Mouse (Mus musculus) cerebellum, adult 2 months (tissue): ENCODE measurements around the gene Fabp6. TPM values are rescaled to one million over a fixed set of nuclear protein-coding genes. Genes with fewer than 3 reads are reported as not detected.

Source experiments
- DNase-seq, 2 experiments: peaks; one replicate each; pipeline ENCODE4 v3.0.0; 2021
- H3K27ac ChIP-seq: fragments of 200-500 bp; 2 replicates; pipeline ENCODE4 v1.5.1; 2012; ENCODE audit warnings: low read length, control low read depth, inconsistent platforms; ENCODE audit not compliant: insufficient read depth
- H3K27me3 ChIP-seq: fragments of 200-500 bp; 2 replicates; pipeline ENCODE4 v1.6.1; 2012; ENCODE audit warnings: inconsistent platforms, mild to moderate bottlenecking, low read length, moderate library complexity; ENCODE audit not compliant: control insufficient read depth, insufficient read depth
- H3K4me1 ChIP-seq: fragments of 200-500 bp; 2 replicates; pipeline ENCODE4 v1.6.1; 2011; ENCODE audit warnings: low read length; ENCODE audit not compliant: control insufficient read depth, insufficient read depth
- H3K4me3 ChIP-seq: fragments of 200-500 bp; replicated peaks from 2 replicates; pipeline ENCODE3; 2011; ENCODE audit warnings: mild to moderate bottlenecking, low read depth, low read length, control low read depth; ENCODE audit not compliant: insufficient read depth
- CTCF ChIP-seq: fragments of 200-500 bp; IDR thresholded peaks from 2 replicates; pipeline ENCODE4 v1.5.1; 2011; ENCODE audit warnings: low read depth, mild to moderate bottlenecking, control low read depth, low read length, moderate library complexity, borderline replicate concordance; ENCODE audit not compliant: insufficient read depth
- POLR2A ChIP-seq: fragments of 200-500 bp; IDR thresholded peaks from 2 replicates; pipeline ENCODE4 v1.6.1; 2011; ENCODE audit warnings: low read length, control low read depth, borderline replicate concordance; ENCODE audit not compliant: insufficient read depth
- WGBS: fragments of 180-500 bp; shearing (Covaris S2); methylation state at CpG from one replicate; pipeline ENCODE4 v1.1.7; 2018; 5-methylcytosine and 5-hydroxymethylcytosine counted together
- polyA plus RNA-seq: library from polyadenylated mRNA; depleted of rRNA; stranded (reverse); fragments of >200 nt; gene quantifications from 2 replicates; pipeline ENCODE4 v1.2.3, GENCODE M21; 2012; rRNA removed

Fabp6 gene
- polyA plus RNA-seq, 1 experiment = not detected

- 89% methylated on average over 3 of the region's 3 CpGs for WGBS
- DNase-seq = no peak
- no peak for TF ChIP-seq POLR2A
- TF ChIP-seq CTCF = no peak
Observed at GRCm38 (mm10) chr11:43551756-43552155, 49.6 kb downstream of the Fabp6 start.

GRCm38 (mm10) chr11:43549701-43550100 is 51.6 kb downstream of the Fabp6 start:
- DNase-seq = peak; percentile 59 to 65
- WGBS = 5% methylated on average over 11 of the region's 11 CpGs

More at GRCm38 (mm10) chr11:43551756-43552155, 49.6 kb downstream of the Fabp6 start:
- H3K4me3 ChIP-seq = no peak overlapping the region
- H3K4me1 ChIP-seq = peaks cover 29% of the 10 kb centered on the region
- H3K27me3 ChIP-seq = no peaks in the 10 kb centered on the region
- H3K27ac ChIP-seq = no peak overlapping the region

GRCm38 (mm10) chr11:43548657-43549435 is 52.5 kb downstream of the Fabp6 start:
- Histone ChIP-seq H3K4me3 (no peak overlapping the region), H3K27me3 (no peaks in the 10 kb centered on the region), H3K4me1 (peaks cover 27% of the 10 kb centered on the region), H3K27ac (peak overlapping the region; percentile 81; the same call in 1 of the 2 replicates)
- DNase-seq = peak in 1 of 2 experiments; percentile 29
- TF ChIP-seq POLR2A (no peak), CTCF (no peak)
- WGBS = 39% methylated on average over 12 of the region's 12 CpGs

More at GRCm38 (mm10) chr11:43549701-43550100, 51.6 kb downstream of the Fabp6 start:
- Histone ChIP-seq H3K4me1 (peaks cover 29% of the 10 kb centered on the region), H3K4me3 (no peak overlapping the region), H3K27ac (no peak overlapping the region), H3K27me3 (no peaks in the 10 kb centered on the region)
- no peak for TF ChIP-seq CTCF
- no peak for TF ChIP-seq POLR2A

- 16% methylated on average over 7 of the region's 7 CpGs for WGBS
- peak overlapping the region; percentile 81 for H3K27ac ChIP-seq
- no peaks in the 10 kb centered on the region for H3K27me3 ChIP-seq
- peak; percentile 87 to 89 for DNase-seq
- no peak for TF ChIP-seq CTCF
- TF ChIP-seq POLR2A = no peak
- no peak overlapping the region for H3K4me3 ChIP-seq
- peaks cover 27% of the 10 kb centered on the region for H3K4me1 ChIP-seq
Observed at GRCm38 (mm10) chr11:43548148-43548547, 53.2 kb downstream of the Fabp6 start.

- peak in 1 of 2 experiments; percentile 7 for DNase-seq
- Histone ChIP-seq H3K4me3 (no peak overlapping the region), H3K27ac (peak overlapping the region; percentile 27; the same call in 1 of the 2 replicates), H3K4me1 (peaks cover 31% of the 10 kb centered on the region), H3K27me3 (no peaks in the 10 kb centered on the region)
- TF ChIP-seq POLR2A = no peak
- no peak for TF ChIP-seq CTCF
- 82% methylated on average over 4 of the region's 4 CpGs for WGBS
Observed at GRCm38 (mm10) chr11:43546678-43547077, 54.7 kb downstream of the Fabp6 start.

Other genes starting within 250 kb of the Fabp6 start
- 102 and 103 TPM in 2 replicates for gene Pttg1, start 175.3 kb downstream of the Fabp6 start, polyA plus RNA-seq
- 27.0 and 28.5 TPM in 2 replicates for gene Slu7, start 167.8 kb downstream of the Fabp6 start, polyA plus RNA-seq
- gene C1qtnf2, start 127.3 kb downstream of the Fabp6 start, polyA plus RNA-seq = 1.8 and 1.9 TPM in 2 replicates
- gene Ccnjl, start 72.8 kb downstream of the Fabp6 start, polyA plus RNA-seq = 8.4 and 10.5 TPM in 2 replicates
- 1.5 and 1.6 TPM in 2 replicates for gene 4933415A04Rik, start 14.5 kb downstream of the Fabp6 start, polyA plus RNA-seq
- gene Pwwp2a, start 80.5 kb upstream of the Fabp6 start, polyA plus RNA-seq = 40.0 and 42.0 TPM in 2 replicates
- gene Ttc1, start 146.5 kb upstream of the Fabp6 start, polyA plus RNA-seq = 70.5 and 72.1 TPM in 2 replicates